Mouse (Mus musculus): Measurements from ENCODE around the gene Prr19. TPM values are rescaled to one million over a fixed set of nuclear protein-coding genes. Genes with fewer than 3 reads are reported as not detected.

Prr19 gene
- polyA plus RNA-seq, 1 experiment: 0.08 TPM

DNA sequence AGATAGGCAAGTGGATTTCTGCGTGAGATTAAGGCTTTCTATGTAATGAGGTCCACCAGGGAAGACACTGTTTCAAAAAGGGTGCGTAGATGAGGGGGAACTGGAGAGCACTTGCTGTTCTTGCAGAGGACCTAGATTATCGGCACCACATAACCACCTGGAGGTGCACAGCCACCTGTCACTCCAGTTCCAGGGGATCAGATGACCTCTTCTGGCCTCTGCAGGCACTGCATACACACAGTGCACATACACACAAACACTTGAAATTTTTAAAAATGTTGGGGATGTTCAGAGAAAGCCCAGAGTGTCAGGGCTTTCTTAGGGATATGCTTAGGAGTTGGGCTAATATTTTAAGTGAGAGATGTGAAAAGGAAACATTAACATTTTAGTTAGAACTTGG is 11.3 kb upstream of the Prr19 start:
- H3K4me1 ChIP-seq (replicated peaks; ENCODE audit: control insufficient read depth, insufficient read depth, low read length): no peaks in the 10 kb centered on the region
- WGBS: 95% methylated on average over 3 of the region's 3 CpGs
- H3K27me3 ChIP-seq (ENCODE audit: control insufficient read depth, insufficient read depth, low read length): no peaks in the 10 kb centered on the region

DNA sequence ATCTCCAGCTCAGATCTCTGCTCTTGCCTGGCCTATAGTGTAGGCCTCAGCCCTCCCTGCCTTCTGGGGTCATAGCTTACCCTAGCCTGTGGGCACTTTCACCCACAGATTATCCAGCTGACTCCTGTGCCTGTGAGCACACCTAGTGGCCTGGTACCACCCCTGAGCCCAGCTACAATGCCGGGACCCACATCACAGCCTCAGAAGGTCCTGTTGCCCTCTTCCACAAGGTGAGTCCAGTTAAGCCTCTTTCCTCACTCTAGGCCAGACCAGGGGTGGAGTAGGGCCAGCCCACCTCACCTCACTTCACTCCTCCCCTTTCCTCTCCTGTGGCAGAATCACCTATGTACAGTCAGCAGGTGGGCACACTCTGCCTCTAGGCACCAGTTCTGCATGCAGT is 10.7 kb upstream of the Prr19 start:
- DNase-seq: no peak
- peaks cover 72% of the 10 kb centered on the region for H3K36me3 ChIP-seq (ENCODE audit: control insufficient read depth, insufficient read depth, low read length)
- no peak for TF ChIP-seq POLR2A (IDR thresholded peaks at IDR 0.05; ENCODE audit: control insufficient read depth, extremely low read depth, insufficient read depth, low read length, poor library complexity)
- no peak for TF ChIP-seq CTCF (IDR thresholded peaks at IDR 0.05; ENCODE audit: borderline replicate concordance, control insufficient read depth, extremely low read depth, insufficient read depth, low read length, poor library complexity)
- no peak overlapping the region for H3K27ac ChIP-seq (ENCODE audit: control insufficient read depth, insufficient read depth, low read length)
- no peak overlapping the region for H3K4me3 ChIP-seq (ENCODE audit: control insufficient read depth, insufficient read depth, low read length)
- 96% methylated on average over 1 of the region's 1 CpGs for WGBS
- no peaks in the 10 kb centered on the region for H3K27me3 ChIP-seq (ENCODE audit: control insufficient read depth, insufficient read depth, low read length)
- H3K4me1 ChIP-seq (replicated peaks; ENCODE audit: control insufficient read depth, insufficient read depth, low read length): no peaks in the 10 kb centered on the region

More for the DNA sequence above, 11.3 kb upstream of the Prr19 start:
- Histone ChIP-seq H3K27ac (ENCODE audit: control insufficient read depth, insufficient read depth, low read length) (no peak overlapping the region), H3K4me3 (ENCODE audit: control insufficient read depth, insufficient read depth, low read length) (no peak overlapping the region), H3K36me3 (ENCODE audit: control insufficient read depth, insufficient read depth, low read length) (peaks cover 76% of the 10 kb centered on the region)
- TF ChIP-seq POLR2A (IDR thresholded peaks at IDR 0.05; ENCODE audit: control insufficient read depth, extremely low read depth, insufficient read depth, low read length, poor library complexity) (no peak), CTCF (IDR thresholded peaks at IDR 0.05; ENCODE audit: borderline replicate concordance, control insufficient read depth, extremely low read depth, insufficient read depth, low read length, poor library complexity) (no peak)
- DNase-seq: no peak

DNA sequence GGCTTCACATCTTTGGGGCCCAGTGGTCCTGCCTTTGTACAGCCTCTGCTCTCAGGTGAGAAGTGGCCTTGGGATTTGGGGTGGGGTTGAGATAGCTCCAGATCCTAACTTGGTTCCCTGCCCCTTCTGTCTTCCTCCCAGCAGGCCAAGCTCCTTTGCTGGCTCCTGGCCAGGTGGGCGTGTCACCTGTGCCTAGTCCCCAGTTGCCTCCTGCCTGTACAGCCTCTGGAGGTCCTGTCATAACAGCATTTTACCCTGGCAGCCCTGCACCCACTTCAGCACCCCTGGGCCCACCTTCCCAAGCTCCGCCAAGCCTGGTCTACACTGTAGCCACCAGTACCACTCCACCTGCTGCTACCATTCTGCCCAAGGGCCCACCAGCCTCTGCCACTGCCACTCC is 10.3 kb upstream of the Prr19 start:
- Histone ChIP-seq H3K27me3 (ENCODE audit: control insufficient read depth, insufficient read depth, low read length) (no peaks in the 10 kb centered on the region), H3K4me3 (ENCODE audit: control insufficient read depth, insufficient read depth, low read length) (no peak overlapping the region), H3K4me1 (replicated peaks; ENCODE audit: control insufficient read depth, insufficient read depth, low read length) (peaks cover under 1% of the 10 kb centered on the region; the same call in 1 of the 2 replicates), H3K36me3 (ENCODE audit: control insufficient read depth, insufficient read depth, low read length) (peaks cover 68% of the 10 kb centered on the region), H3K27ac (ENCODE audit: control insufficient read depth, insufficient read depth, low read length) (no peak overlapping the region)
- 91% methylated on average over 2 of the region's 2 CpGs for WGBS
- TF ChIP-seq CTCF (IDR thresholded peaks at IDR 0.05; ENCODE audit: borderline replicate concordance, control insufficient read depth, extremely low read depth, insufficient read depth, low read length, poor library complexity) (no peak), POLR2A (IDR thresholded peaks at IDR 0.05; ENCODE audit: control insufficient read depth, extremely low read depth, insufficient read depth, low read length, poor library complexity) (no peak)
- DNase-seq: no peak

DNA sequence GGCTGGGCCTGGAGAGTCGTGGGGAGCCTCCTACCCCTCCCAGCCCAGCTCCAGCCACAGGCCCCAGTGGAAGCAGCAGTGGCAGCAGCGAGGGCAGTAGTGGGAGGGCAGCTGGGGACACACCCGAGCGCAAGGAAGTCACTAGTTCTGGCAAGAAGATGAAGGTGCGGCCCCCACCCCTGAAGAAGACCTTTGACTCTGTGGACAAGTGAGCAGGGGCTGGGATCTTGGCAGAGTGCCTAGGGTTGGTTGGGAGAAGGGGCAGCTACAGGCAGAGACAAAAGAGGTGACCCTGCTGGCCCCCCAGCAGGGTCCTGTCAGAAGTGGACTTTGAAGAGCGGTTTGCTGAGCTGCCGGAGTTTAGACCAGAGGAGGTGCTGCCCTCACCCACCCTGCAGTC is 9.1 kb upstream of the Prr19 start:
- no peak overlapping the region for H3K4me3 ChIP-seq (ENCODE audit: control insufficient read depth, insufficient read depth, low read length)
- H3K4me1 ChIP-seq (replicated peaks; ENCODE audit: control insufficient read depth, insufficient read depth, low read length): peaks cover 9% of the 10 kb centered on the region
- DNase-seq: no peak
- no peak overlapping the region for H3K27ac ChIP-seq (ENCODE audit: control insufficient read depth, insufficient read depth, low read length)
- TF ChIP-seq CTCF (IDR thresholded peaks at IDR 0.05; ENCODE audit: borderline replicate concordance, control insufficient read depth, extremely low read depth, insufficient read depth, low read length, poor library complexity): no peak
- no peak for TF ChIP-seq POLR2A (IDR thresholded peaks at IDR 0.05; ENCODE audit: control insufficient read depth, extremely low read depth, insufficient read depth, low read length, poor library complexity)
- 84% methylated on average over 7 of the region's 7 CpGs for WGBS
- H3K27me3 ChIP-seq (ENCODE audit: control insufficient read depth, insufficient read depth, low read length): no peaks in the 10 kb centered on the region
- H3K36me3 ChIP-seq (ENCODE audit: control insufficient read depth, insufficient read depth, low read length): peaks cover 56% of the 10 kb centered on the region

DNA sequence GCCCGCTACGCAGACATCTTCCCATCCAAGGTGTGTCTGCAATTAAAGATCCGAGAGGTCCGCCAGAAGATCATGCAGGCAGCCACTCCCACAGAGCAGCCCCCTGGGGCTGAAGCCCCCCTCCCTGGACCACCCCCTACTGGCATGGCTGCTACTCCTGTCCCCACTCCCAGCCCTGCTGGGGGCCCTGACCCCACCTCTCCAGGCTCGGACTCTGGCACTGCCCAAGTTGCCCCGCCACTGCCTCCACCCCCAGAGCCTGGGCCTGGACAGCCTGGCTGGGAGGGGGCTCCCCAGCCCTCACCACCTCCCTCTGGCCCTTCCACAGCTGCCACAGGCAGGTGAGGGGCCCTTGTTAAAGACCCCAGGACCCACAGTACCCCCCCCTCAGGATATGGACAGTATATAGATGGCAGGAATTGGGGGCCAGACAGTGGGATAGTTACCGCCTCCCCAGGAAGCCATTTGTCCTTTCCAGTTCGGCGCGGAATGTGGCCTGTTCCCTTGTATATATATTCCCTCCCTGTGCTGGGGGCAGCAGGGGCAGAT is 7.9 kb upstream of the Prr19 start:
- peaks cover 44% of the 10 kb centered on the region for H3K36me3 ChIP-seq (ENCODE audit: control insufficient read depth, insufficient read depth, low read length)
- 96% methylated on average over 10 of the region's 10 CpGs for WGBS

DNA sequence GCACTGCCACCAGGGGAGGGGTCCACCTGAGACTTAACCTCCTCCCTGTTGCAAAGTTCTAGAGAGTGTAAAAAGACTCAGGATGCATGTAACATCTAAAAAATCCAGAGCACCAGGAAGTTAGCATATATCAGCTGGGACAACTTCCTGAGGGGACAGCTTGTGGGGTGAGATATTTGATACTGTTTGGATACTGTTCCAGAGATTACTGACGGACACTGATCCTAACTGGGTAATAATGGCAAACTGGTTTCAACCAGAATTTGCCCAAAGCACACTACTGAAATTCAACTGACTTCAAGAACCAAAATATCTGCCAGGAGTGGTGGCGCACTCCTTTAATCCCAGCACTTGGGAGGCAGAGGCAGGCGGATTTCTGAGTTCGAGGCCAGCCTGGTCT is 6.7 kb upstream of the Prr19 start:
- H3K27me3 ChIP-seq (ENCODE audit: control insufficient read depth, insufficient read depth, low read length): no peaks in the 10 kb centered on the region
- no peak for DNase-seq
- H3K4me3 ChIP-seq (ENCODE audit: control insufficient read depth, insufficient read depth, low read length): no peak overlapping the region
- peaks cover 18% of the 10 kb centered on the region for H3K4me1 ChIP-seq (replicated peaks; ENCODE audit: control insufficient read depth, insufficient read depth, low read length)
- peaks cover 32% of the 10 kb centered on the region for H3K36me3 ChIP-seq (ENCODE audit: control insufficient read depth, insufficient read depth, low read length)
- no peak for TF ChIP-seq POLR2A (IDR thresholded peaks at IDR 0.05; ENCODE audit: control insufficient read depth, extremely low read depth, insufficient read depth, low read length, poor library complexity)
- TF ChIP-seq CTCF (IDR thresholded peaks at IDR 0.05; ENCODE audit: borderline replicate concordance, control insufficient read depth, extremely low read depth, insufficient read depth, low read length, poor library complexity): no peak
- no peak overlapping the region for H3K27ac ChIP-seq (ENCODE audit: control insufficient read depth, insufficient read depth, low read length)
- 95% methylated on average over 4 of the region's 4 CpGs for WGBS

More for the DNA sequence above, 7.9 kb upstream of the Prr19 start:
- Histone ChIP-seq H3K27ac (ENCODE audit: control insufficient read depth, insufficient read depth, low read length) (no peak overlapping the region), H3K4me1 (replicated peaks; ENCODE audit: control insufficient read depth, insufficient read depth, low read length) (peaks cover 15% of the 10 kb centered on the region), H3K27me3 (ENCODE audit: control insufficient read depth, insufficient read depth, low read length) (no peaks in the 10 kb centered on the region), H3K4me3 (ENCODE audit: control insufficient read depth, insufficient read depth, low read length) (no peak overlapping the region)
- TF ChIP-seq CTCF (IDR thresholded peaks at IDR 0.05; ENCODE audit: borderline replicate concordance, control insufficient read depth, extremely low read depth, insufficient read depth, low read length, poor library complexity): no peak
- no peak for DNase-seq
